Mouse (Mus musculus) CH12.LX (cell line): Measurements from ENCODE around the gene BC107364. TPM values are rescaled to one million over a fixed set of nuclear protein-coding genes. Genes with fewer than 3 reads are reported as not detected.

Experiments used
- DNase-seq: peaks from one replicate; pipeline ENCODE4 v3.0.0-alpha.2; 2013; ENCODE audit errors: extremely low read depth
- H3K27ac ChIP-seq: 2 replicates; pipeline ENCODE4 v1.5.1; 2012; ENCODE audit warnings: low read depth, mild to moderate bottlenecking, control low read depth, moderate library complexity; ENCODE audit not compliant: insufficient read depth
- H3K27me3 ChIP-seq: replicated peaks from 2 replicates; pipeline ENCODE3; 2012; ENCODE audit warnings: inconsistent platforms
- H3K36me3 ChIP-seq, 2 experiments: replicated peaks in 1 of 2; 2 replicates each; pipeline versions ENCODE3 to v1.6.1; 2012; ENCODE audit warnings: inconsistent platforms in 1 of 2, low read length in 1 of 2, mild to moderate bottlenecking in 1 of 2, mixed read lengths in 1 of 2, moderate library complexity in 1 of 2; ENCODE audit not compliant: control insufficient read depth in 1 of 2, insufficient read depth in 1 of 2
- H3K4me1 ChIP-seq, 2 experiments: 2 replicates each; pipeline ENCODE4 v1.6.1; 2012; ENCODE audit warnings: inconsistent platforms in 1 of 2, moderate library complexity in 1 of 2; ENCODE audit not compliant: insufficient read depth in 2 of 2, control insufficient read depth in 1 of 2
- H3K4me2 ChIP-seq: 2 replicates; pipeline ENCODE4 v1.6.1; 2012; ENCODE audit warnings: low read depth, mild to moderate bottlenecking, control low read depth; ENCODE audit not compliant: poor library complexity, insufficient read depth, severe bottlenecking
- H3K4me3 ChIP-seq, 3 experiments: fragments of 150-350 bp in 1 of 3; sonication (generic) in 1 of 3; replicated peaks in 1 of 3; 2 replicates each; pipeline versions ENCODE3 to v1.5.1; 2011 to 2012; ENCODE audit warnings: low read depth in 2 of 3, low read length in 2 of 3, mild to moderate bottlenecking in 2 of 3, moderate library complexity in 2 of 3, control low read depth in 1 of 3, improper control_type of control experiment in 1 of 3, inconsistent platforms in 1 of 3, mixed read lengths in 1 of 3; ENCODE audit not compliant: poor library complexity in 1 of 3
- H3K79me2 ChIP-seq: replicated peaks from 2 replicates; pipeline ENCODE4 v1.6.1; 2012; ENCODE audit warnings: mild to moderate bottlenecking, moderate library complexity; ENCODE audit not compliant: control insufficient read depth, poor library complexity, insufficient read depth, severe bottlenecking; ENCODE audit errors: extremely low read depth
- H3K9ac ChIP-seq: 2 replicates; pipeline ENCODE4 v1.6.1; 2012; ENCODE audit warnings: low read depth, mild to moderate bottlenecking, control low read depth, moderate library complexity; ENCODE audit not compliant: insufficient read depth
- H3K9me3 ChIP-seq: replicated peaks from 2 replicates; pipeline ENCODE3; 2012; ENCODE audit warnings: low read length, inconsistent platforms, mixed read lengths
- BHLHE40 ChIP-seq: IDR thresholded peaks from 2 replicates; pipeline ENCODE4 v1.6.1; 2011; ENCODE audit warnings: mild to moderate bottlenecking, low read depth, low read length, improper control_type of control experiment
- CHD1 ChIP-seq: IDR thresholded peaks from 2 replicates; pipeline ENCODE4 v1.6.1; 2012; ENCODE audit warnings: low read depth, low read length, improper control_type of control experiment, inconsistent platforms
- CHD2 ChIP-seq: IDR thresholded peaks from 2 replicates; pipeline ENCODE4 v1.6.1; 2011; ENCODE audit warnings: low read length, improper control_type of control experiment
- ELF1 ChIP-seq: IDR thresholded peaks from 2 replicates; pipeline ENCODE4 v1.6.1; 2014; ENCODE audit warnings: low read depth, mild to moderate bottlenecking, inconsistent platforms, low read length, improper control_type of control experiment
- EP300 ChIP-seq: IDR thresholded peaks from 2 replicates; pipeline ENCODE4 v1.6.1; 2011; ENCODE audit warnings: low read length, improper control_type of control experiment
- ETS1 ChIP-seq: conservative IDR thresholded peaks from 2 replicates; pipeline ENCODE4 v1.6.1; 2012; ENCODE audit warnings: low read depth, mild to moderate bottlenecking, inconsistent platforms, low read length, improper control_type of control experiment, moderate library complexity
- GABPA ChIP-seq: IDR thresholded peaks from 2 replicates; pipeline ENCODE4 v1.6.1; 2012; ENCODE audit warnings: low read depth, low read length, improper control_type of control experiment, inconsistent platforms; ENCODE audit not compliant: insufficient replicate concordance
- HCFC1 ChIP-seq: IDR thresholded peaks from 2 replicates; pipeline ENCODE4 v1.6.1; 2012; ENCODE audit warnings: low read depth, mild to moderate bottlenecking, inconsistent platforms, low read length, improper control_type of control experiment
- IRF4 ChIP-seq: IDR thresholded peaks from 2 replicates; pipeline ENCODE4 v1.6.1; 2014; ENCODE audit warnings: low read depth, mild to moderate bottlenecking, inconsistent platforms, low read length, improper control_type of control experiment
- JUND ChIP-seq: conservative IDR thresholded peaks from 2 replicates; pipeline ENCODE4 v1.6.1; 2011; ENCODE audit warnings: low read depth, low read length, improper control_type of control experiment
- KAT2A ChIP-seq: IDR thresholded peaks from 2 replicates; pipeline ENCODE4 v1.6.1; 2012; ENCODE audit warnings: low read length, improper control_type of control experiment, inconsistent platforms; ENCODE audit not compliant: insufficient replicate concordance
- MAFK ChIP-seq: IDR thresholded peaks from 2 replicates; pipeline ENCODE4 v1.6.1; 2011; ENCODE audit warnings: low read length, improper control_type of control experiment; ENCODE audit not compliant: insufficient replicate concordance
- MAZ ChIP-seq: IDR thresholded peaks from 2 replicates; pipeline ENCODE4 v1.6.1; 2012; ENCODE audit warnings: low read depth, mild to moderate bottlenecking, inconsistent platforms, low read length, improper control_type of control experiment, moderate library complexity
- MEF2A ChIP-seq: IDR thresholded peaks from 2 replicates; pipeline ENCODE4 v1.6.1; 2014; ENCODE audit warnings: low read depth, mild to moderate bottlenecking, inconsistent platforms, low read length, improper control_type of control experiment, borderline replicate concordance
- MXI1 ChIP-seq: IDR thresholded peaks from 2 replicates; pipeline ENCODE4 v1.6.1; 2011; ENCODE audit warnings: mild to moderate bottlenecking, low read depth, low read length, improper control_type of control experiment
- MYC ChIP-seq: IDR thresholded peaks from 2 replicates; pipeline ENCODE4 v1.6.1; 2011; ENCODE audit warnings: low read depth, mild to moderate bottlenecking, improper control_type of control experiment, low read length
- NRF1 ChIP-seq: IDR thresholded peaks from 2 replicates; pipeline ENCODE4 v1.6.1; 2014; ENCODE audit warnings: low read depth, mild to moderate bottlenecking, inconsistent platforms, low read length, improper control_type of control experiment, moderate library complexity
- PAX5 ChIP-seq: IDR thresholded peaks from 2 replicates; pipeline ENCODE4 v1.6.1; 2012; ENCODE audit warnings: low read length, inconsistent platforms, mixed read lengths
- POLR2A ChIP-seq: IDR thresholded peaks from 2 replicates; pipeline ENCODE4 v1.6.1; 2011; ENCODE audit warnings: low read depth, mild to moderate bottlenecking, improper control_type of control experiment, low read length
- POLR2AphosphoS2 ChIP-seq: IDR thresholded peaks from 2 replicates; pipeline ENCODE4 v1.6.1; 2011; ENCODE audit warnings: low read depth, low read length, improper control_type of control experiment
- RCOR1 ChIP-seq: conservative IDR thresholded peaks from 2 replicates; pipeline ENCODE4 v1.6.1; 2012; ENCODE audit warnings: low read depth, mild to moderate bottlenecking, inconsistent platforms, low read length, improper control_type of control experiment
- SIN3A ChIP-seq: IDR thresholded peaks from 2 replicates; pipeline ENCODE4 v1.6.1; 2012; ENCODE audit warnings: low read length, improper control_type of control experiment, inconsistent platforms
- TBP ChIP-seq: conservative IDR thresholded peaks from 2 replicates; pipeline ENCODE4 v1.6.1; 2011; ENCODE audit warnings: low read depth, low read length, improper control_type of control experiment
- TCF12 ChIP-seq: IDR thresholded peaks from 2 replicates; pipeline ENCODE4 v1.6.1; 2014; ENCODE audit warnings: low read depth, mild to moderate bottlenecking, inconsistent platforms, low read length, improper control_type of control experiment
- UBTF ChIP-seq: IDR thresholded peaks from 2 replicates; pipeline ENCODE4 v1.6.1; 2012; ENCODE audit warnings: low read depth, mild to moderate bottlenecking, inconsistent platforms, low read length, improper control_type of control experiment, moderate library complexity
- USF1 ChIP-seq: IDR thresholded peaks from 2 replicates; pipeline ENCODE4 v1.6.1; 2014; ENCODE audit warnings: low read depth, mild to moderate bottlenecking, inconsistent platforms, low read length, improper control_type of control experiment
- ZC3H11A ChIP-seq: IDR thresholded peaks from 2 replicates; pipeline ENCODE4 v1.6.1; 2012; ENCODE audit warnings: low read depth, mild to moderate bottlenecking, inconsistent platforms, low read length, improper control_type of control experiment
- ZKSCAN1 ChIP-seq: IDR thresholded peaks from 2 replicates; pipeline ENCODE4 v1.6.1; 2012; ENCODE audit warnings: low read depth, inconsistent platforms, low read length, improper control_type of control experiment, borderline replicate concordance
- ZNF384 ChIP-seq: IDR thresholded peaks from 2 replicates; pipeline ENCODE4 v1.6.1; 2012; ENCODE audit warnings: low read depth, low read length, improper control_type of control experiment, inconsistent platforms
- dilution Hi-C: fragments of 300-500 bp; cut with MboI; formaldehyde crosslinking; loops from 2 replicates; pipeline ENCODE4 v1.14.3; 2020; ENCODE audit warnings: low sequenced_read_pairs; ENCODE audit not compliant: extremely low pct_unique_long_range_greater_than_20kb, extremely low pct_ligation_motif_present
- in situ Hi-C: fragments of 300-500 bp; cut with MboI; formaldehyde crosslinking; loops from 3 replicates; pipeline ENCODE4 v1.14.3; 2019; ENCODE audit warnings: low sequenced_read_pairs, low pct_ligation_motif_present, low pct_unique_long_range_greater_than_20kb, mixed read lengths
- polyA plus RNA-seq: library from polyadenylated mRNA; unstranded; fragments of >175 nt; gene quantifications from 2 replicates; pipeline ENCODE4 v1.2.1, GENCODE M21; 2012; ENCODE audit warnings: low read depth; ENCODE audit not compliant: insufficient read length
- total RNA-seq, 2 experiments: library from RNA; depleted of rRNA; stranded (reverse); fragments of 300-350 nt in 1 of 2; fragments of >200 nt in 1 of 2; gene quantifications; 2 replicates each; pipeline ENCODE4 v1.2.3; 2012 to 2014

BC107364 gene
- total and polyA plus RNA-seq, 3 experiments, result 0.13 TPM; not detected in 2

- TF ChIP-seq RCOR1 (no peak), MAZ (no peak), KAT2A (no peak), TBP (peak; percentile 99), MXI1 (no peak), JUND (peak; percentile 96), POLR2AphosphoS2 (no peak), GABPA (no peak), SIN3A (no peak)
- TF ChIP-seq, all 38 proteins: peak for 10
These were observed 24.2 kb downstream of the BC107364 start (continued) for GRCm38 (mm10) chr3:96427761-96428462.

GRCm38 (mm10) chr3:96427311-96427710 lies 24.8 kb downstream of the BC107364 start:
- Histone ChIP-seq H3K4me3 (peak overlapping the region; percentile 54 to 73 (median 59)), H3K27ac (0 out of 2 replicates have a peak overlapping the region, but pooled peaks have one; percentile 25), H3K4me1 (peaks cover 14 to 53% of the 10 kb centered on the region in 2 experiments), H3K4me2 (peak overlapping the region; percentile 68), H3K9ac (peak overlapping the region; percentile 93), H3K27me3 (peaks cover 1% of the 10 kb centered on the region), H3K79me2 (no peaks in the 10 kb centered on the region), H3K9me3 (no peaks in the 10 kb centered on the region), H3K36me3 (no peaks in the 10 kb centered on the region)
- DNase-seq, result peak; percentile 88
- in situ Hi-C loops, result no loop called here
- TF ChIP-seq SIN3A, result peak; percentile 76; the same call in 1 of the 2 replicates
- TF ChIP-seq CHD1, result no peak
- peak; percentile 76 for TF ChIP-seq IRF4
- TF ChIP-seq ETS1, result peak; percentile 39; the same call in 1 of the 2 replicates
- TF ChIP-seq POLR2AphosphoS2, result no peak
- TF ChIP-seq TBP, result peak; percentile 64; the same call in 1 of the 2 replicates
- peak; percentile 87 for TF ChIP-seq CHD2
- TF ChIP-seq BHLHE40, result 0 out of 2 replicates have a peak, but pooled peaks have one; percentile 5
- peak; percentile 28; the same call in 1 of the 2 replicates for TF ChIP-seq HCFC1
- no peak for TF ChIP-seq JUND
- peak; percentile 23; the same call in 1 of the 2 replicates for TF ChIP-seq ELF1
- dilution Hi-C loops, result no loop called here

GRCm38 (mm10) chr3:96426268-96426667 lies 25.8 kb downstream of the BC107364 start:
- in situ Hi-C loops, result no loop called here
- TF ChIP-seq ZC3H11A, result no peak
- TF ChIP-seq RCOR1, result no peak
- no peak for TF ChIP-seq MAZ
- TF ChIP-seq POLR2A, result no peak
- no peak for TF ChIP-seq JUND
- no peak for TF ChIP-seq EP300
- no peak for TF ChIP-seq MYC
- TF ChIP-seq MEF2A, result no peak
- TF ChIP-seq ZKSCAN1, result no peak
- no peak for TF ChIP-seq NRF1
- TF ChIP-seq CHD1, result no peak
- TF ChIP-seq USF1, result no peak
- TF ChIP-seq ZNF384, result no peak
- TF ChIP-seq PAX5, result no peak
- TF ChIP-seq MAFK, result no peak
- TF ChIP-seq ELF1, result no peak
- TF ChIP-seq UBTF, result no peak
- TF ChIP-seq TCF12, result no peak

More at GRCm38 (mm10) chr3:96426268-96426667, 25.8 kb downstream of the BC107364 start:
- Histone ChIP-seq H3K4me1 (peaks cover 14 to 43% of the 10 kb centered on the region in 2 experiments), H3K79me2 (no peaks in the 10 kb centered on the region), H3K4me3 (no peak overlapping the region), H3K36me3 (no peaks in the 10 kb centered on the region), H3K4me2 (no peak overlapping the region), H3K27me3 (peaks cover 2% of the 10 kb centered on the region), H3K9me3 (no peaks in the 10 kb centered on the region), H3K27ac (no peak overlapping the region), H3K9ac (no peak overlapping the region)
- DNase-seq, result no peak
- dilution Hi-C loops, result no loop called here
